Mouse (Mus musculus): ENCODE measurements around the gene Mdc1. TPM values are rescaled to one million over a fixed set of nuclear protein-coding genes. Genes with fewer than 3 reads are reported as not detected.
A peak's percentile ranks its signal among the peaks of the same experiment; 100 is the strongest.

Mdc1 gene
- total RNA-seq, 2 experiments from 2014 or later, result 13.6 to 15.0 TPM

- DNase-seq (ENCODE audit: low spot score in 2 of 2), result peak; percentile 84 to 86
Measured at GRCm38 (mm10) chr17:35873774-35874519, 32.6 kb downstream of the Mdc1 start.

- DNase-seq (ENCODE audit: low spot score in 2 of 2), result no peak
Measured at GRCm38 (mm10) chr17:35874721-35875120, 33.4 kb downstream of the Mdc1 start.

- DNase-seq (ENCODE audit: low spot score in 2 of 2), result peak; percentile 90 to 96
Measured at GRCm38 (mm10) chr17:35879245-35880057, 38.1 kb downstream of the Mdc1 start, which contains the start of gene Dhx16. TSS of gene Dhx16 (plus strand) at chr17:35879819.

- no peak for DNase-seq (ENCODE audit: low spot score in 2 of 2)
Measured at GRCm38 (mm10) chr17:35882924-35883323, 41.6 kb downstream of the Mdc1 start.

GRCm38 (mm10) chr17:35883777-35884176, 42.5 kb downstream of the Mdc1 start:
- no peak for DNase-seq (ENCODE audit: low spot score in 2 of 2)

- DNase-seq (ENCODE audit: low spot score in 2 of 2), result no peak
Measured at GRCm38 (mm10) chr17:35887725-35888124, 46.4 kb downstream of the Mdc1 start.

- DNase-seq (ENCODE audit: low spot score in 2 of 2), result peak; percentile 91 to 94
Measured at GRCm38 (mm10) chr17:35896781-35897643, 55.7 kb downstream of the Mdc1 start, which contains the start of gene 2310061I04Rik. TSS of gene 2310061I04Rik (minus strand) at chr17:35897431.

GRCm38 (mm10) chr17:35897644-35898573, 56.6 kb downstream of the Mdc1 start:
- peak in 1 of 2 experiments; percentile 18 for DNase-seq (ENCODE audit: low spot score in 2 of 2)

GRCm38 (mm10) chr17:35900636-35901035, 59.3 kb downstream of the Mdc1 start:
- no peak for DNase-seq (ENCODE audit: low spot score in 2 of 2)

- no peak for DNase-seq (ENCODE audit: low spot score in 2 of 2)
Measured at GRCm38 (mm10) chr17:35903343-35903991, 62.2 kb downstream of the Mdc1 start.

GRCm38 (mm10) chr17:35903992-35904355, 62.7 kb downstream of the Mdc1 start:
- no peak for DNase-seq (ENCODE audit: low spot score in 2 of 2)

- no peak for DNase-seq (ENCODE audit: low spot score in 2 of 2)
Measured at GRCm38 (mm10) chr17:35905587-35905986, 64.3 kb downstream of the Mdc1 start.

GRCm38 (mm10) chr17:35907609-35908008, 66.3 kb downstream of the Mdc1 start:
- no peak for DNase-seq (ENCODE audit: low spot score in 2 of 2)

Small RNA genes lying within 50 kb of the gene (microRNA-seq; reads per million reads assigned to microRNA genes)
- 0.90 to 1.1 reads per million in 2 experiments for gene Gm28033

Other genes with a start within 250 kb of the Mdc1 start
- gene Sfta2, start 240.0 kb upstream of the Mdc1 start, total RNA-seq (2021), result not detected
- gene Gm9573, start 214.9 kb upstream of the Mdc1 start, total RNA-seq (2021), result not detected
- gene Mucl3, start 197.8 kb upstream of the Mdc1 start, total RNA-seq (2021), result not detected
- 10 to 100 TPM; 34.3 to 34.8 TPM for gene Vars2, start 173.9 kb upstream of the Mdc1 start, total RNA-seq (2021)
- gene Gtf2h4, start 167.8 kb upstream of the Mdc1 start, total RNA-seq (2021), result 10 to 100 TPM; 23.9 to 25.8 TPM
- gene Ddr1, start 136.9 kb upstream of the Mdc1 start, total RNA-seq (2021), result 10 to 100 TPM; 73.6 to 81.0 TPM
- gene Ier3, start 19.8 kb upstream of the Mdc1 start, total RNA-seq (2021), result 1 to 10 TPM; 3.8 to 4.2 TPM
- gene Flot1, start 18.3 kb upstream of the Mdc1 start, total RNA-seq (2021), result 100 to 1,000 TPM; 139 to 147 TPM
- gene Tubb5, start 3.2 kb upstream of the Mdc1 start, total RNA-seq (2021), result 100 to 1,000 TPM; 615 to 684 TPM
- gene Nrm, start 19.8 kb downstream of the Mdc1 start, total RNA-seq (2021), result 1 to 10 TPM; 3.9 to 4.7 TPM
- 10 to 100 TPM; 13.4 to 14.0 TPM for gene Ppp1r18, start 24.1 kb downstream of the Mdc1 start, total RNA-seq (2021)
- gene Dhx16, start 38.3 kb downstream of the Mdc1 start, total RNA-seq (2021), result 10 to 100 TPM; 30.3 to 33.6 TPM
- gene 2310061I04Rik, start 55.9 kb downstream of the Mdc1 start, total RNA-seq (2021), result 10 to 100 TPM; 61.8 to 71.4 TPM
- 10 to 100 TPM; 82.6 to 87.1 TPM for gene Atat1, start 68.6 kb downstream of the Mdc1 start, total RNA-seq (2021)
- gene Mrps18b, start 74.9 kb downstream of the Mdc1 start, total RNA-seq (2021), result 10 to 100 TPM; 41.2 to 42.7 TPM
- 10 to 100 TPM; 68.3 to 74.5 TPM for gene Ppp1r10, start 74.9 kb downstream of the Mdc1 start, total RNA-seq (2021)
- 10 to 100 TPM; 76.7 to 84.5 TPM for gene Abcf1, start 128.2 kb downstream of the Mdc1 start, total RNA-seq (2021)
- 100 to 1,000 TPM; 133 to 136 TPM for gene Gnl1, start 138.3 kb downstream of the Mdc1 start, total RNA-seq (2021)
- gene Prr3, start 138.7 kb downstream of the Mdc1 start, total RNA-seq (2021), result 10 to 100 TPM; 59.7 to 63.8 TPM
- 1 to 10 TPM; 1.0 to 1.1 TPM for gene H2-T24, start 179.0 kb downstream of the Mdc1 start, total RNA-seq (2021)
- 1 to 10 TPM; 3.0 to 3.6 TPM for gene H2-T23, start 191.3 kb downstream of the Mdc1 start, total RNA-seq (2021)
- 1 to 10 TPM; 9.1 to 9.2 TPM for gene H2-T22, start 201.2 kb downstream of the Mdc1 start, total RNA-seq (2021)
- gene Gm6034, start 201.4 kb downstream of the Mdc1 start, total RNA-seq (2021), result not detected
- gene Gm11127, start 216.9 kb downstream of the Mdc1 start, total RNA-seq (2021), result under 1 TPM; 0.31 to 0.32 TPM

Measured in layer of hippocampus, postnatal 14 days (tissue).